Mouse (Mus musculus) heart, postnatal 0 days (tissue): Measurements from ENCODE around the gene Csrnp3.

Experiments used
- CTCF ChIP-seq: IDR thresholded peaks from 2 replicates; pipeline ENCODE4 v1.5.1; 2016; ENCODE audit warnings: antibody characterized with exemption, control low read depth, low read depth
- EP300 ChIP-seq: IDR thresholded peaks from 2 replicates; pipeline ENCODE4 v1.6.1; 2016; ENCODE audit warnings: antibody characterized with exemption, low read depth

- TF ChIP-seq CTCF: no peak
- no peak for TF ChIP-seq EP300
These were observed 129.8 kb downstream of the Csrnp3 start for GRCm38 (mm10) chr2:65975383-65975782.
